Mouse (Mus musculus): Measurements from ENCODE around the gene Itln1. TPM values are rescaled to one million over a fixed set of nuclear protein-coding genes. Genes with fewer than 3 reads are reported as not detected.

Itln1 gene
- polyA plus RNA-seq, 1 experiment from 2014 or later, result not detected

DNA sequence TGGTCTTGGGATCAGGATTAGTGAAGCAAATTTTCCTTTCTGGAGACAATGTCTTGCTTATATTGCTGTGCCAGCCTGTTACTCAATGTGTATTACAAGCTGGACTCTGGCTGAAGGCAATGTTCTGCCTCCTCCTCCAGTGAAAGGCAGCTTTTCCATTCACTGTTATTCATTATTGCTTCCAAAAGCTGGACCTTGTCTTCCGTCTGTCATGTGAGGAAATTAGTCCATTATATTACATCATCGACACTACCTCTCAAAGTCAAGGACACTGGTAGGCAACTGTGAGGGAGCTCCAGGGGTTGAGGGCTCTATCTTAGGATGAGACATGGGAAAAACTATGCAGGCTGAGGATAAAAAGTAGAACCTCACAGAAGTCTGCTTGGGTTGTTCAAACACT, 21.3 kb upstream of the Itln1 start:
- no peak for ATAC-seq (ENCODE audit: low FRiP score)
- H3K4me2 ChIP-seq, result no peak overlapping the region
- H3K9ac ChIP-seq (replicated peaks), result no peak overlapping the region
- H3K4me3 ChIP-seq (replicated peaks), result no peak overlapping the region
- no peaks in the 10 kb centered on the region for H3K9me3 ChIP-seq (replicated peaks)
- H3K36me3 ChIP-seq, result no peaks in the 10 kb centered on the region
- H3K27me3 ChIP-seq (replicated peaks), result no peaks in the 10 kb centered on the region
- WGBS, result 87% methylated on average over 2 of the region's 2 CpGs
- H3K4me1 ChIP-seq, result no peaks in the 10 kb centered on the region
- no peak overlapping the region for H3K27ac ChIP-seq (replicated peaks)

DNA sequence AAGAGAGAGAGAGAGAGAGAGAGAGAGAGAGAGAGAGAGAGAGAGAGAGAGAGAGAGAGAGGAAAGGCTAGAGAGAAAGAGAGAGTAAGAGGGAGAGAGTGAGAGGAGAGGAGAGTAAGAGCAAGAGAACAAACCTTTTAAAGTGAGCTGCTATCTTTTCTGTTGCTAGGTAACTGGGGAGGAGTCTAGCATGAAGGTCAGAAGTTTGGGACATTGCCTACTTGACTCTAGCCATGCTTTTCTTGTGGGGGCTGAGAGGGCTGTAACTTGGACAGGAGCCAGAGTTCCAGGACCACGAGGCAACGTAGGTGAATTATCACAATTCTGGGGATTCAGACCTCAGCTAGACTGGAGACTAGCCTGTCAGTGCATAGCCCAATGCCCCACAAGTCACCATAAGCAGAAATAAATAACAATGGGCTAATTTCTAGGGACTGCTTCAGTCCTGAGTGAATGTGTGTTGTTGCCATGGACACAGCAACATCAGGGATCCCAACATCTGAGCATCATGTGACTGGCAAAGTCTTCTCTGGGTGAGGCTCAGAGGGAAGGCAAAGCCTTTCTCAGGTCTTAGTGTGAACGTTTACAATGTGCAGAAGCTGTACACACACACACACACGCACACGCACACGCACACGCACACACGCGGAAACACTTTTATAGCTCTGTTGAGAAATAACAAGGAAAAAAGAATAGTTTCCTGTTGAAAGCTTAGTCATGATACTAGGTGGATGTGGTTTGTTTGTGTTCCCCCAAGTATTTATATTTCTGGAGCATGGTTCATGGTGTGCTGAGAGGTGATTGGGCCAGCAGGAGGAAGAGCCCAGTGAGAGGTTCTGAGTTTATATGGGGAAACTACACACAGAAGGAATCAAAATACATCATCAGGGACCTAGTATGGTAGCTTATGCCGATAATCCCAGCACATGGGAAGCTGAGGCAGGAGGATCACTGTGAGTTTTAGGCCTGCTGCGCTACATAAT, 18.6 kb upstream of the Itln1 start:
- Histone ChIP-seq H3K36me3 (no peaks in the 10 kb centered on the region), H3K9ac (replicated peaks) (no peak overlapping the region), H3K4me2 (no peak overlapping the region), H3K27ac (replicated peaks) (no peak overlapping the region), H3K4me1 (no peaks in the 10 kb centered on the region), H3K4me3 (replicated peaks) (no peak overlapping the region), H3K27me3 (replicated peaks) (no peaks in the 10 kb centered on the region), H3K9me3 (replicated peaks) (no peaks in the 10 kb centered on the region)
- no peak for ATAC-seq (ENCODE audit: low FRiP score)
- WGBS, result 76% methylated on average over 11 of the region's 11 CpGs

DNA sequence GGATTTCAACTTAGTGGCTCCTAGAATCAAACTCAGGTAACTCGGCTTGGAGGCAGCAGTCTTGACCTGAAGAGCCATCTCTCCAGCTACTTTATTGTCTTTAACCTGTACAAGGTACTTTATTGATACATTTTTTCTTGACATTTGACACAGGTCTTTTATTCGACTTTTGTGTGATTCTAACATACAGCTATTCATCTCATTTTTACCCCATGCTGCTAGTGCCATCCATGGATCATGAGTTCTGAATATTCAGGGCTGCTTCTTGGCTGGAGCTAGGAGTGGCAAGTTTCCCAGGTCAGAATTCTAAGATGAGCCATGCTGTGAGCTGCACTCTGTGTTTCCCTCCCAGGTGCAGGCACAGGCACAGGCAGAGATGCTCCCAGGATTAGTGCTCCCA, 17.1 kb upstream of the Itln1 start:
- H3K9me3 ChIP-seq (replicated peaks), result no peaks in the 10 kb centered on the region
- H3K4me2 ChIP-seq, result no peak overlapping the region
- H3K9ac ChIP-seq (replicated peaks), result no peak overlapping the region
- H3K36me3 ChIP-seq, result no peaks in the 10 kb centered on the region
- H3K4me1 ChIP-seq, result no peaks in the 10 kb centered on the region
- no peak for ATAC-seq (ENCODE audit: low FRiP score)
- H3K27me3 ChIP-seq (replicated peaks), result no peaks in the 10 kb centered on the region
- H3K4me3 ChIP-seq (replicated peaks), result no peak overlapping the region
- no peak overlapping the region for H3K27ac ChIP-seq (replicated peaks)
- 90% methylated on average over 2 of the region's 2 CpGs for WGBS

GRCm38 (mm10) chr1:171551326-171551725, 16.2 kb upstream of the Itln1 start:
- H3K4me1 ChIP-seq, result no peaks in the 10 kb centered on the region

GRCm38 (mm10) chr1:171540694-171541093, 5.6 kb upstream of the Itln1 start:
- 91% methylated on average over 1 of the region's 1 CpGs for WGBS

More at GRCm38 (mm10) chr1:171551326-171551725, 16.2 kb upstream of the Itln1 start:
- Histone ChIP-seq H3K27ac (replicated peaks) (no peak overlapping the region), H3K36me3 (no peaks in the 10 kb centered on the region), H3K9ac (replicated peaks) (no peak overlapping the region), H3K9me3 (replicated peaks) (no peaks in the 10 kb centered on the region), H3K27me3 (replicated peaks) (no peaks in the 10 kb centered on the region), H3K4me3 (replicated peaks) (no peak overlapping the region), H3K4me2 (no peak overlapping the region)
- WGBS, result 86% methylated on average over 7 of the region's 7 CpGs
- no peak for ATAC-seq (ENCODE audit: low FRiP score)

DNA sequence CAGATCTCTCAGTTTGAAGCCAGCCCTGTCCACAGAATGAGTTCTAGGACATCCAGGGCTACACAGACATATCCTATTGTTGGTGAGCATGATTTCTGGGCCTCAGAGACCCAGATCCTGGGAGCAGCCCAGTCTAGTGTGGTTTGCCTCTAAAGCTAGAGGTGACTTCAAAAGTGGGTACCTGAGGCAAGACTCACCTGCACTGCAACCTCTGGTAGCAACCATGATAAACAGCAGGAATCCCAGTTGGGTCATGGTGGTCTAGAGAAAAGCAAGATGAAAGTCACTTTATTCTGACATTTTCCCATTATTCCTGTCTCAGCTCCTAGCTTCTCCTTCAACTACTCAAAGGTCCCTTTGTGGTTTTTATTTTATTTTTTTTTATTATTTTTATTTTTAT, 537 bp downstream of the Itln1 start:
- no peak overlapping the region for H3K27ac ChIP-seq (replicated peaks)
- no peak overlapping the region for H3K4me3 ChIP-seq (replicated peaks)

More at GRCm38 (mm10) chr1:171540694-171541093, 5.6 kb upstream of the Itln1 start:
- Histone ChIP-seq H3K4me2 (no peak overlapping the region), H3K27ac (replicated peaks) (no peak overlapping the region), H3K36me3 (no peaks in the 10 kb centered on the region), H3K9me3 (replicated peaks) (0 out of 2 replicates have a peak, but pooled peaks cover 10% of the 10 kb centered on the region), H3K4me3 (replicated peaks) (no peak overlapping the region), H3K9ac (replicated peaks) (no peak overlapping the region), H3K27me3 (replicated peaks) (no peaks in the 10 kb centered on the region), H3K4me1 (no peaks in the 10 kb centered on the region)
- ATAC-seq (ENCODE audit: low FRiP score), result no peak

GRCm38 (mm10) chr1:171532830-171533229, 2.3 kb downstream of the Itln1 start:
- H3K36me3 ChIP-seq, result no peaks in the 10 kb centered on the region
- no peak overlapping the region for H3K4me3 ChIP-seq (replicated peaks)
- H3K4me1 ChIP-seq, result no peaks in the 10 kb centered on the region
- WGBS, result 66% methylated on average over 2 of the region's 2 CpGs
- H3K9ac ChIP-seq (replicated peaks), result no peak overlapping the region
- H3K27ac ChIP-seq (replicated peaks), result no peak overlapping the region
- no peak overlapping the region for H3K4me2 ChIP-seq
- no peak for ATAC-seq (ENCODE audit: low FRiP score)
- H3K9me3 ChIP-seq (replicated peaks), result no peaks in the 10 kb centered on the region
- no peaks in the 10 kb centered on the region for H3K27me3 ChIP-seq (replicated peaks)

More for the DNA sequence above, 537 bp downstream of the Itln1 start:
- Histone ChIP-seq H3K27me3 (replicated peaks) (no peaks in the 10 kb centered on the region), H3K4me2 (no peak overlapping the region), H3K9me3 (replicated peaks) (0 out of 2 replicates have a peak, but pooled peaks cover 6% of the 10 kb centered on the region), H3K9ac (replicated peaks) (no peak overlapping the region), H3K36me3 (no peaks in the 10 kb centered on the region), H3K4me1 (no peaks in the 10 kb centered on the region)
- no peak for ATAC-seq (ENCODE audit: low FRiP score)

DNA sequence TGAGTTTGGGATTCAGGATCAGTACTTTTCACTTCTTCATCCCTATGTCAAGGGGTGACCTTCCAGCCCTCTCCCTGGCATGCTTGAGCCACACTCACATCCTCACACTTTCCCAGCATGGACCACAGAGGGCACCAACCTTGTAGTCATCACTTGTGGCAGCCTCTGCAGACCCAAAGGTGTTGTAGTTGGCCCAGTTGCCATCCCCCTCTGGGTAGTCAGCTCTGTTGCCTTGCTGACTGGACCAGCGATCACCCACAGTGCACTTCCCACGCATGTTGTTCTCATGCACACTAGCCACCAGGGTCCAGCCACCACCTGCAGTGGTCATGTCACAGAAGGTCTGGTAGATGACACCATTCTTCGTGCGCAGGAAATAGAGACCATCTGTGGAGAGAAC, 3.7 kb downstream of the Itln1 start:
- no peak overlapping the region for H3K27ac ChIP-seq (replicated peaks)
- H3K36me3 ChIP-seq, result no peaks in the 10 kb centered on the region
- 99% methylated on average over 4 of the region's 4 CpGs for WGBS
- H3K4me3 ChIP-seq (replicated peaks), result no peak overlapping the region
- no peak for ATAC-seq (ENCODE audit: low FRiP score)
- no peaks in the 10 kb centered on the region for H3K9me3 ChIP-seq (replicated peaks)
- H3K27me3 ChIP-seq (replicated peaks), result no peaks in the 10 kb centered on the region
- H3K4me2 ChIP-seq, result no peak overlapping the region
- H3K9ac ChIP-seq (replicated peaks), result no peak overlapping the region
- H3K4me1 ChIP-seq, result no peaks in the 10 kb centered on the region

DNA sequence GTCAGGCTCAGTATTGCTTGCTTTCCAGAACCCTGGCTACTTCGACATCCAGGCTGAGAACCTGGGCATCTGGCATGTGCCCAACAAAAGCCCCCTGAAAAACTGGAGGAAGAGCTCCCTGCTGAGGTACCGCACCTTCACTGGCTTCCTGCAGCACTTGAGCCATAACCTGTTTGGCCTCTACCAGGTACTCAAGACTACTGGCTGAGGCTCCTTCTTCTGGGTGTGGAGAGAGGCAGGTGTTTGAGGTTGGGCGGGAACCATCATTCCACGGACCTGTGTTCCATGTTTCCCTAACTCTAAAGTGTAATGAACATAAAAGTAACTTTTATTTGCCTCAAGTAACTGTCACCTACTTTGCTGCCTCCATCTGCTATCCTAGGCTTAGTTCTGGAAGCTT, 19.5 kb downstream of the Itln1 start:
- Histone ChIP-seq H3K4me1 (no peaks in the 10 kb centered on the region), H3K4me2 (no peak overlapping the region), H3K9me3 (replicated peaks) (no peaks in the 10 kb centered on the region), H3K9ac (replicated peaks) (no peak overlapping the region), H3K36me3 (no peaks in the 10 kb centered on the region), H3K27ac (replicated peaks) (no peak overlapping the region), H3K27me3 (replicated peaks) (no peaks in the 10 kb centered on the region), H3K4me3 (replicated peaks) (no peak overlapping the region)
- WGBS, result 86% methylated on average over 4 of the region's 4 CpGs
- no peak for ATAC-seq (ENCODE audit: low FRiP score)

GRCm38 (mm10) chr1:171515039-171515438, 20.1 kb downstream of the Itln1 start:
- H3K9ac ChIP-seq (replicated peaks), result no peak overlapping the region
- WGBS, result 27% methylated on average over 1 of the region's 1 CpGs
- H3K36me3 ChIP-seq, result no peaks in the 10 kb centered on the region
- no peaks in the 10 kb centered on the region for H3K9me3 ChIP-seq (replicated peaks)
- no peak for ATAC-seq (ENCODE audit: low FRiP score)
- no peak overlapping the region for H3K4me3 ChIP-seq (replicated peaks)
- no peak overlapping the region for H3K4me2 ChIP-seq
- no peak overlapping the region for H3K27ac ChIP-seq (replicated peaks)
- no peaks in the 10 kb centered on the region for H3K27me3 ChIP-seq (replicated peaks)
- no peaks in the 10 kb centered on the region for H3K4me1 ChIP-seq

- Histone ChIP-seq H3K36me3 (no peaks in the 10 kb centered on the region), H3K4me2 (no peak overlapping the region), H3K27me3 (replicated peaks) (no peaks in the 10 kb centered on the region), H3K4me3 (replicated peaks) (no peak overlapping the region), H3K9ac (replicated peaks) (no peak overlapping the region), H3K27ac (replicated peaks) (no peak overlapping the region), H3K9me3 (replicated peaks) (no peaks in the 10 kb centered on the region), H3K4me1 (no peaks in the 10 kb centered on the region)
- ATAC-seq (ENCODE audit: low FRiP score), result no peak
- WGBS, result 91% methylated on average over 1 of the region's 1 CpGs
Observed at GRCm38 (mm10) chr1:171513760-171514159, 21.3 kb downstream of the Itln1 start.

DNA sequence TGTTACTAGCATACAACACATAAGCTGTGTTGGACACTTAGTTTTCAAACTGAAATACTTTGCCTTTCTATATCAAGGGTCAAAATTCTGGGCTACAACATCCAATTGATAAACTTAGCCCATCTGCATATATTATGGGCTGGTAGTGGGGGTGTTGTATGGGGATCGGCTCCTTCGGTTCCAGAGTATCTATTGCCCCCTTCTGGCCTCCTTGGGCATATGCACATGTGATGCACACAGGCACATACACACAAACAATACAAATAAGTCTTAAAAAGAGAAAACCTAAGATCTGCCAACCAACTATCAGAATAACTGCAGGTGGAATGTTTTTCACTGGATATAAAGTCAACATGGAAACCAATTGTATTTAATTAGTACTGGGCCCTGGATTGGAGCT, 21.9 kb downstream of the Itln1 start:
- no peaks in the 10 kb centered on the region for H3K9me3 ChIP-seq (replicated peaks)
- no peak for ATAC-seq (ENCODE audit: low FRiP score)
- H3K4me3 ChIP-seq (replicated peaks), result no peak overlapping the region
- H3K9ac ChIP-seq (replicated peaks), result no peak overlapping the region
- H3K4me1 ChIP-seq, result no peaks in the 10 kb centered on the region
- H3K36me3 ChIP-seq, result no peaks in the 10 kb centered on the region
- H3K4me2 ChIP-seq, result no peak overlapping the region
- no peak overlapping the region for H3K27ac ChIP-seq (replicated peaks)
- no peaks in the 10 kb centered on the region for H3K27me3 ChIP-seq (replicated peaks)
- 94% methylated on average over 2 of the region's 2 CpGs for WGBS

All from neural tube, embryonic 15.5 days (tissue).